Mouse (Mus musculus): Measurements from ENCODE around the gene Serinc3.
A peak's percentile ranks its signal among the peaks of the same experiment; 100 is the strongest.
"Not testable (repeated sequence)": the region's sequence is repeated elsewhere in the genome, so short reads cannot be mapped to it uniquely, and the experiment has no call there.

Serinc3 gene

DNA sequence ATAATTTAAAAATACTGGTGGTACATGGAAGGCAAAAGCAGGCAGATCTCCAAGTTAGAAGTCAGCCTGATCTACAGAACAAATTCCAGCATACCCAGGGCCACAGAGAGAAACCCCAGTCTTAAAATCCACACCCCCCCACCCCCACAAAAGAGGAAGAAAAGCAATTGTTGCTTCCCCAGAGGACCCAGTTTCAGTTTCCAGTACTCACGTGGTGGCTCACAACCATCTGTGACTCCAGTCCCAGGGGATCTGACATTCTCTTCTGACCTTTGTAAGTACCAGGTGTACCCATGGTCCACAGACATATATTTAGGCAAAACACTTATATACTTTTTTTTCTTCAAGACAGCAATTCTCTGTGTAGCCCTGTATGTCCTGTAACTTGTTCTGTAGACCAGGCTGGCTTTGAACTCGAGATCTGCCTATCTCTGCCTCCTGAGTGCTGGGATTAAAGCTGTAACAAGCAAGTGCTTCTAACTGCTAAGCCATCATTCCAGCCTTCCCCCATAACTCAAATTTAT, 17.8 kb upstream of the Serinc3 start:
- DNase-seq (ENCODE audit: low read depth), result no peak

DNA sequence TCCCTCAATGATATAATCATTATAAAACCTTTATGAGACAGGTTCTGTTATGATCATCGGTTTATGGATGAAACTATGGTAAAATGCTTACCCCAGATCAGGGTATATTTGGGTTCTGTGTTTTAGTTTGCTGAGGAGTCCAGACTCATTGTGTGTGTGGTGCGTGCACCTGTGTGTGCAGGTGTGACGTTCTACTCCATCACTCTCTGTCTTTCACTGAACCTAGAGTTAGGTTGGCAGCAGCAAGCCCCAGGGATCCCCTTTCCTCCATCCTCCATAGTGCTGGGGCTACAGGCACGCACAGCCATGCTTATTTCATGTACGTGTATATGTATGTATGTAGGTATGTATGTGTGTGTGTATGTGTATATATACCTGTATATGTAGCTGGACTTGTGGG, 17.1 kb upstream of the Serinc3 start:
- no peak for DNase-seq (ENCODE audit: low read depth)

GRCm38 (mm10) chr2:163661371-163661850, 16.5 kb upstream of the Serinc3 start:
- DNase-seq (ENCODE audit: low read depth), result no peak

- no peak for DNase-seq (ENCODE audit: low read depth)
Measured at GRCm38 (mm10) chr2:163660103-163660701, 15.3 kb upstream of the Serinc3 start.

- DNase-seq (ENCODE audit: low read depth), result no peak
Measured at GRCm38 (mm10) chr2:163659431-163659830, 14.5 kb upstream of the Serinc3 start.

DNA sequence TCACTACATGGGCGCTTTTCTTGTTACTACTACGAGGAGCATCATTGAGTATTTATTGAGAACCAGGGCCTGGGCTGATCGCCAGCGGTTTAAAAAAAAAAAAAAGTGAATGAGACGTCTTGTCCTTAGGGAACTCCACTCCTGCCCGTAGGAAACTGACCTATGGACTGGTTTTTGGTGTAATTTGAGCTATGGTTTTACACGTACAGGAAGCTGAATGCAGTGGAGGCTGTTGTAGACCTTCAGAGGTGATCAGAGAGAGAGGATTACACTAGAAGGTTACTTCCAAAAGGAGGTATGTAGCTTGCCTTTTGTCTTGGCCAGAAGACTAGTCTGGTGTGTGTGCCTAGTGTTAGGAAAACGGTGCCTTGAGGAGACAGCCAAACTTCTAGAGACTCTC, 14.0 kb upstream of the Serinc3 start:
- DNase-seq (ENCODE audit: low read depth), result peak; percentile 84

DNA sequence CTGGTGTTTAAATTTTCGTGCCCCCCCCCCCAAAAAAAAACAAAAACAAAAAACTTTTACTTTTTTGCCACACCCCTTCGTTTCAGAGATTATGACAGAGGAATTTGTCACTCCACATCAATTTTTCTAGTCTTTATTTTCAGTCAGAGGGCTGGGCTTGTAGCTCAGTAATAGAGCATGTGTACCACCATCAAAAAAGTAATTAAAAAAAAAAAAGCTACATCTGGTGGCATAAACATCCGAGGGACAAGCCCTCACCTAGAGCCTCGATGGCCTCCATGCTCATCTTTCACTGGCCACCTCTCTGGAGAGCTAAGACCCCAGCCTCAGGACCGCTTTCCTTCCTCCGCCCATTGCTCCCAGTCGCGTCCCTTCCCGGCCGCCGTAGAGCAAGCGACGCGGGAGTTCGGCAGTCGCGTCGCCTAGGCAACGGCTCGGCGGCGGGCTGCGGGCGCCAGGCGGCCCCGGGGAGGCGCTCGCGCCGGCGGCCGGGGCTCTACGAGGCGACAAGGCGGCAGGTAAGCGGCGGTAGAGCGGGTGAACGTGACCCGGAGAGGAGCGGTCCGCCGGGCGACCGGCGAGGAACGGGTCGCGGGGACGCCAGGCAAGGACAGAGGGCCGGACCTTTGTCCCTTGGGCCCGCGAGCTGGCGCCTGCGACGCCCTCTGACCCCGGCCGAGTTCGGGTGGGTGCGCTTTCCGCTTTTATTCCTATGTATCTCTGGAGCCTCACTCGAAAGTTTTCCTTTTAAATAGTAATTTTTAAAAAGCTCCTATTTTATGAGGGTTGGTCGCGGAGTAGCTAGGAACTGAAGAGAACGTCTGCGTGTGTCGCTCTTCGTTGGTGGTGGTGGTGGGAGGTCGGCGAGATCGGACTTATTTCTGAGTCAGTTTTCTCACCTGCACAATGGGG, 13.3 kb upstream of the Serinc3 start, which contains the start of gene Pkig:
Pkig (plus strand) TSS at position 412 of the 912 bp plus-strand sequence.
- DNase-seq (ENCODE audit: low read depth), result peak; percentile 93

GRCm38 (mm10) chr2:163657486-163657885, 12.6 kb upstream of the Serinc3 start:
- DNase-seq (ENCODE audit: low read depth), result no peak

DNA sequence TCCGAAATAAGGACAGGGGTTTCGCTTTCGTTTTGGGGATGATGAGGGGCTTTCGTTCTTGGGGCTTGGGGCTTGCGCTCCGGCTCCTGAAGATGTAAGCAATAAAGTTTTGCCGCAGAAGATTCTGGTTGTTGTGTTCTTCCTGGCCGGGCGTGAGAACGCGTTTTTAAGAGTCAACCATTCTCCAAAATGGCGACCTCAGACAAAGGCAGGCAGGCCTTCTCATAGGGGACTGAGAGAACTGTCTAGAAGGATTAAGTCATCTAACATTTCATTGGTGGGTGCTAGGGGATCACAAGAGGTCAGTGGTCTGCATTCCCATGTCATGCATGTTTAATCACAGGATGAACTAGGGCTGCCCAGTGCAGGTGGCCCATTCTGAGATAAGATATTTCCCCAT, 10.8 kb upstream of the Serinc3 start:
- DNase-seq (ENCODE audit: low read depth), result not testable (repeated sequence)

DNA sequence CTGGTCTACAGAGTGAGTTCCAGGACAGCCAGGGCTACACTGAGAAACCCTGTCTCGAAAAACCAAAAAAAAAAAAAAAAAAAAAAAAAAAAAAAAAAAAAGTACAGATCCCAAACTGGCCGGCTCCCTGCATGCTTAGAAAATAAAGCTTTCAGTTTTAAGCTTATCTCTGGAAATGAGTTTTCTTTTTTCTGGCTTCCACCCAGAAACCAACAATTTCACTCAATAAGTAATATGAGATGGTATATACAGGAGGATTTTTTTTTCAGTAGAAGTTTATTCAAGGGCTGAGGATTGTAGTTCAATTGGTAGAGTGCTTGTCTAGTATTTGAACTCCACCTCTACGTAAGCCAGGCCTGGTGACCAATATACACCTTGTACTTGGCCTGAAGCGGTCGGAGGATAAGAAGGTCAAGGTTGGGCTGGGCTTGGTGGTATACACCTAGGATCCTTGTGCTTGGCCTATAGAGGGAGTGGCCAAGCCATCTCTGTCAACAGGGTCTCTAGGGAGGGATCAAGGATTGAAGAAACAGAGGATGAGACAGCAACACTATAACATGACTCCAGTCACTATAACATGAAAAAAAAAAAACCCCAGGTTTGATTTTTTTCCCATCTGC, 1.6 kb upstream of the Serinc3 start:
- peak; percentile 53 for DNase-seq (ENCODE audit: low read depth)

DNA sequence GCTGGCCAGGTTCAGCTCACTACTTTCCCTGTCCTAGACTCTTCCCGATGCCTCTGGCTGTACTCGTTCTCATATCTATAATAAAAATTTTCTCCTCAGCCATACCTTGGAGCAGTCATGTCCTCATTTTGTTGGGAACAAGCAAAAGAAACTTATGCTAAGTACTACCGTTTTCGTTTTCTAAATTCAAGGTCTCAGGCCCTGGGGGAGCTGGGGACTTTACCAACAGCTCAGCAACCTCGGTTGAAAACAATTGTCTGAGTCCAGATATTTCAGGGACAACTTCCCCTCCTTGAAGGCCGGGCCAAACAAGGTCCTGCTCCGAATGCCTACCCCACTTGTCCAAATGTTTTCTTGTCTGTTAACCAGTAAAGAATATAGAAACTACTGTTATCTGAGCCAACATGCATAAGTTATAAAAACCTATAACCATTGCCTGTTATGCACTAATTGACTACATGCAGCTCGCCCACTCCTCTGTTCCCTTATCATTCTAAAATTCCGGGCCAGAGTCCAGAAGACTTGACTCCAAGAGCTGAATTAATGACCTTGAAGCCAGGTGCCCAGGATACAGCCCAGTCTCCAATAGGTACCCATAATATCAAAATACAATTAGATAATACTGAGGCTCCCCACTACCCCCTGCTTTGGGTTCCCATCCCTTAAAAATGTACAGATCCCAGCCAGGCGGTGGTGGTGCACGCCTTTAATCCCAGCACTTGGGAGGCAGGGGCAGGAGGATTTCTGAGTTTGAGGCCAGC, 949 bp upstream of the Serinc3 start:
- no peak for DNase-seq (ENCODE audit: low read depth)

DNA sequence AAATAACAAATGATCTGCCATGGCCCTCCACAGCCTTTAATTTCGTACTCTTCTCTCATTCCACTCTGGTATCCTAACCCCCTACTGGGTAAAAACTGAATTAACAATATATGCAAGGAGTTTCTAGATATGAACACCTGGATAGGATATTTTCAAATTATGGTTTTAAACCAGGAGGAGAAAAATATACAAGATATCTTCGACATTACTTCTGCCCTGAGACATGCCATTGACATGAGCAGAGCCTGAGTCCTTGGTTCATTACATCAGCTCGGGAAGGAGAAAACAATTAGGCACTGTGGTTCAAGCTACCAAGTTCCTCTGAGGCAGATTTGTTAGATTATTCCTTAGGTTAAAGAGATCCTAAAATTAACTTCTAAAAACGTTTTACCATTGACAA, 884 bp downstream of the Serinc3 start:
- peak; percentile 12 for DNase-seq (ENCODE audit: low read depth)

GRCm38 (mm10) chr2:163643576-163643971, 1.4 kb downstream of the Serinc3 start:
- DNase-seq (ENCODE audit: low read depth), result no peak

- DNase-seq (ENCODE audit: low read depth), result no peak
Measured at GRCm38 (mm10) chr2:163642685-163643575, 2.0 kb downstream of the Serinc3 start.

DNA sequence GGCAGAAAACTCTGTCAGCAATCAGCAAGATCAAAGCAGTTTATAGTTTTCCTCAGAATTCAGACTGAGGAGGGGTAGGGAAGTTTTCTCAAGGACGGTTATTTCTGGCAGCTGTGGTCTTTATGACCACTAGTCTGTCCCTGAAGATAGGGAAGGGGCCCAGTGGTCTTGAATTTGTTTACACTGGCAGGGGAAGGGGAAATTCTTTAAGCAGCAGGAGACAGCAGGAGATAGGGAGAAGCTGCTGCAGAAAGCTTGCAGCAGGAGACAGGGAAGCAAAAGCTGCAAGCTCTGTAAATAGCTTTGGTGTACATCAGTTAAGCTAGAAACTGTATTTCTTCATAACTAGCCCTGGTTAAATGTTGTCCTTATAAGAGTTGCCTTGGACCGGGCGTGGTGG, 3.2 kb downstream of the Serinc3 start:
- DNase-seq (ENCODE audit: low read depth), result no peak

- peak; percentile 32 for DNase-seq (ENCODE audit: low read depth)
Measured at GRCm38 (mm10) chr2:163640493-163640892, 4.4 kb downstream of the Serinc3 start.

GRCm38 (mm10) chr2:163637655-163638266, 7.2 kb downstream of the Serinc3 start:
- no peak for DNase-seq (ENCODE audit: low read depth)

GRCm38 (mm10) chr2:163636057-163636456, 8.9 kb downstream of the Serinc3 start:
- no peak for DNase-seq (ENCODE audit: low read depth)

GRCm38 (mm10) chr2:163634211-163634610, 10.7 kb downstream of the Serinc3 start:
- peak; percentile 42 for DNase-seq (ENCODE audit: low read depth)

DNA sequence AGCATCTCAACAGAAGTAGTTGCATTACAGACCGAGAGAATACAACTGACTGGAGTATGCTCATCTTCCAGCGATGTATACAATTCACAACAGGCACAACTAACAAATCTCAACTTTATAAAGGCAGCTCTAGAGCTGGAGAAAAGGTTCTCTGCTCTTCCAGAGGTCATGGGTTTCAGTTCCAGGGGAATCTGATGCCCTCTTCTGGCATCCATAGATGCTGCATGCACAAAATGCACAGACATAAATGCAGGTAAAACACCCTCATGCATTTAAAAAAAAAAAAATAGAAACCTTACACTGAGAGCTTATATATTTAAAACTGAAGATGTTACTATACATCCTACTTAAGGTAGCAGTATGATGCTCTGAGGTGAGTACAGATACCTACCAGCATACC, 13.2 kb downstream of the Serinc3 start:
- no peak for DNase-seq (ENCODE audit: low read depth)

All from NIH3T3 (cell line).